Mouse (Mus musculus): ENCODE measurements around the gene Evl.
"Not testable (repeated sequence)": the region's sequence is repeated elsewhere in the genome, so short reads cannot be mapped to it uniquely, and the experiment has no call there.

The Evl gene

GRCm38 (mm10) chr12:108554120-108554841 is at the start of gene Evl:
Gene Evl, plus strand, starts transcription at chr12:108554720.
- peak; percentile 91 for DNase-seq

- DNase-seq = no peak
Observed at GRCm38 (mm10) chr12:108505846-108506245, 48.7 kb upstream of the Evl start.

GRCm38 (mm10) chr12:108507046-108507445 is 47.5 kb upstream of the Evl start:
- not testable (repeated sequence) for DNase-seq

- DNase-seq = no peak
Observed at GRCm38 (mm10) chr12:108510571-108510970, 43.9 kb upstream of the Evl start.

- DNase-seq = peak; percentile 53
Observed at GRCm38 (mm10) chr12:108511009-108511408, 43.5 kb upstream of the Evl start.

GRCm38 (mm10) chr12:108515464-108515863 is 39.1 kb upstream of the Evl start:
- no peak for DNase-seq

GRCm38 (mm10) chr12:108519374-108519773 is 35.1 kb upstream of the Evl start:
- DNase-seq = peak; percentile 39

GRCm38 (mm10) chr12:108529214-108529613 is 25.3 kb upstream of the Evl start:
- DNase-seq = peak; percentile 66

GRCm38 (mm10) chr12:108534484-108534883 is 20.0 kb upstream of the Evl start:
- DNase-seq = peak; percentile 22

- DNase-seq = peak; percentile 25
Observed at GRCm38 (mm10) chr12:108536461-108536860, 18.1 kb upstream of the Evl start.

GRCm38 (mm10) chr12:108541088-108541487 is 13.4 kb upstream of the Evl start:
- peak; percentile 61 for DNase-seq

GRCm38 (mm10) chr12:108546508-108547153 is 7.9 kb upstream of the Evl start:
- DNase-seq = peak; percentile 28

GRCm38 (mm10) chr12:108547251-108547875 is 7.2 kb upstream of the Evl start:
- DNase-seq = no peak

GRCm38 (mm10) chr12:108551731-108552130 is 2.8 kb upstream of the Evl start:
- no peak for DNase-seq

- peak; percentile 48 for DNase-seq
Observed at GRCm38 (mm10) chr12:108553079-108553478, 1.4 kb upstream of the Evl start.

GRCm38 (mm10) chr12:108554861-108555556 is 489 bp downstream of the Evl start:
- peak; percentile 44 for DNase-seq

- no peak for DNase-seq
Observed at GRCm38 (mm10) chr12:108558194-108558593, 3.7 kb downstream of the Evl start.

- no peak for DNase-seq
Observed at GRCm38 (mm10) chr12:108563238-108563637, 8.7 kb downstream of the Evl start.

GRCm38 (mm10) chr12:108564910-108565506 is 10.5 kb downstream of the Evl start:
- no peak for DNase-seq

GRCm38 (mm10) chr12:108579156-108579871 is 24.8 kb downstream of the Evl start:
- DNase-seq = no peak

- peak; percentile 56 for DNase-seq
Observed at GRCm38 (mm10) chr12:108583775-108584174, 29.3 kb downstream of the Evl start.

- no peak for DNase-seq
Observed at GRCm38 (mm10) chr12:108590131-108590530, 35.6 kb downstream of the Evl start.

Data from lung, postnatal 10 days (tissue).